Mouse (Mus musculus) myocyte (in vitro differentiated cells): ENCODE data around the gene Pwwp2b.

Experiments
- CEBPB ChIP-seq: IDR thresholded peaks from 2 replicates; pipeline ENCODE4 v1.6.1; 2011; ENCODE audit warnings: mild to moderate bottlenecking, moderate library complexity; ENCODE audit not compliant: poor library complexity, insufficient read depth, severe bottlenecking
- E2F4 ChIP-seq: IDR thresholded peaks from one replicate; pipeline ENCODE4 v1.6.1; 2011; ENCODE audit warnings: mild to moderate bottlenecking, control low read depth, moderate library complexity; ENCODE audit not compliant: insufficient read depth
- MAX ChIP-seq: IDR thresholded peaks from one replicate; pipeline ENCODE4 v1.6.1; 2011; ENCODE audit warnings: low read depth, mild to moderate bottlenecking, control low read depth
- MYOD1 ChIP-seq, 3 experiments: IDR thresholded peaks; one replicate each; pipeline ENCODE4 v1.6.1; 2011; ENCODE audit warnings: control low read depth in 2 of 3, low read depth in 2 of 3, mild to moderate bottlenecking in 2 of 3, moderate library complexity in 1 of 3; ENCODE audit not compliant: insufficient read length in 2 of 3, control insufficient read depth in 1 of 3
- MYOG ChIP-seq, 3 experiments: IDR thresholded peaks; one replicate each; pipeline ENCODE4 v1.6.1; 2011; ENCODE audit warnings: control low read depth in 2 of 3, low read depth in 2 of 3, mild to moderate bottlenecking in 2 of 3; ENCODE audit not compliant: insufficient read length in 2 of 3, control insufficient read depth in 1 of 3, insufficient read depth in 1 of 3
- POLR2A ChIP-seq: IDR thresholded peaks from one replicate; pipeline ENCODE4 v1.6.1; 2011; ENCODE audit warnings: low read depth, mild to moderate bottlenecking, control low read depth, moderate library complexity; ENCODE audit not compliant: insufficient read length
- POLR2AphosphoS2 ChIP-seq: IDR thresholded peaks from one replicate; pipeline ENCODE4 v1.6.1; 2011; ENCODE audit warnings: low read depth, control low read depth; ENCODE audit not compliant: insufficient read length
- REST ChIP-seq: IDR thresholded peaks from one replicate; pipeline ENCODE4 v1.6.1; 2011; ENCODE audit warnings: mild to moderate bottlenecking, control low read depth, moderate library complexity; ENCODE audit not compliant: insufficient read depth, insufficient read length
- SRF ChIP-seq: IDR thresholded peaks from one replicate; pipeline ENCODE4 v1.6.1; 2011; ENCODE audit warnings: low read depth; ENCODE audit not compliant: control insufficient read depth, insufficient read length
- TCF12 ChIP-seq: IDR thresholded peaks from one replicate; pipeline ENCODE4 v1.6.1; 2011; ENCODE audit warnings: mild to moderate bottlenecking, control low read depth; ENCODE audit not compliant: poor library complexity, insufficient read depth, severe bottlenecking

- TF ChIP-seq MYOG (IDR thresholded peaks at IDR 0.05; ENCODE audit: control insufficient read depth in 1 of 3, insufficient read depth in 1 of 3, insufficient read length in 2 of 3, low read depth in 2 of 3) (no peak), CEBPB (no peak), E2F4 (no peak), POLR2A (no peak), POLR2AphosphoS2 (no peak), REST (no peak), MYOD1 (IDR thresholded peaks at IDR 0.05; ENCODE audit: control insufficient read depth in 1 of 3, insufficient read length in 2 of 3, low read depth in 2 of 3) (no peak), TCF12 (no peak), SRF (no peak), MAX (no peak)
These were observed 37.1 kb downstream of the Pwwp2b start for GRCm38 (mm10) chr7:139285295-139285943.
